Mouse (Mus musculus) yolk sac, embryonic 10.5 days (tissue): ENCODE data around the gene Sntb2.
A peak's percentile ranks its signal among the peaks of the same experiment; 100 is the strongest.

Experiments used
- DNase-seq: peaks from one replicate; pipeline ENCODE4 v3.0.0-alpha.2; 2017; ENCODE audit warnings: low spot score

Gene Sntb2

GRCm38 (mm10) chr8:107035641-107036040, 100.1 kb downstream of the Sntb2 start:
- no peak for DNase-seq

GRCm38 (mm10) chr8:107036626-107037025, 101.1 kb downstream of the Sntb2 start:
- DNase-seq, result no peak

- DNase-seq, result no peak
These were observed 105.1 kb downstream of the Sntb2 start for GRCm38 (mm10) chr8:107040632-107041031.

GRCm38 (mm10) chr8:107045478-107045877, 109.9 kb downstream of the Sntb2 start:
- DNase-seq, result no peak

GRCm38 (mm10) chr8:107046976-107047375, 111.4 kb downstream of the Sntb2 start:
- no peak for DNase-seq

GRCm38 (mm10) chr8:107048061-107048941, 112.8 kb downstream of the Sntb2 start, which contains the start of gene Pdf:
Gene Pdf, minus strand, starts transcription at chr8:107048614.
- DNase-seq, result peak; percentile 81

GRCm38 (mm10) chr8:107049480-107049879, 113.9 kb downstream of the Sntb2 start:
- no peak for DNase-seq

- DNase-seq, result no peak
These were observed 116.5 kb downstream of the Sntb2 start for GRCm38 (mm10) chr8:107052046-107052445.

- peak; percentile 97 for DNase-seq
These were observed 120.8 kb downstream of the Sntb2 start, which contains the start of the genes Cog8 and Nip7 for GRCm38 (mm10) chr8:107056076-107056972. Gene Cog8, minus strand, starts transcription at chr8:107056689. Gene Nip7, plus strand, starts transcription at chr8:107056877.

- DNase-seq, result no peak
These were observed 121.4 kb downstream of the Sntb2 start for GRCm38 (mm10) chr8:107056973-107057369.

GRCm38 (mm10) chr8:107062613-107063012, 127.1 kb downstream of the Sntb2 start:
- DNase-seq, result no peak

GRCm38 (mm10) chr8:107065511-107066496, 130.3 kb downstream of the Sntb2 start, which contains the start of gene Tmed6:
Gene Tmed6, minus strand, starts transcription at chr8:107065644.
- DNase-seq, result peak; percentile 32
